Mouse (Mus musculus) liver, adult 2 months (tissue): Measurements from ENCODE around the gene Evx2. TPM values are rescaled to one million over a fixed set of nuclear protein-coding genes. Genes with fewer than 3 reads are reported as not detected.

Experiments used
- DNase-seq: peaks from one replicate; pipeline ENCODE4 v3.0.0-alpha.2; 2011; ENCODE audit warnings: low read depth, low spot score; ENCODE audit errors: extremely low read depth
- H3K27ac ChIP-seq: fragments of 200-500 bp; replicated peaks from 2 replicates; pipeline ENCODE4 v1.5.1; 2012; ENCODE audit warnings: low read depth, mild to moderate bottlenecking, control low read depth, inconsistent platforms, low read length; ENCODE audit not compliant: insufficient read depth
- H3K27me3 ChIP-seq: fragments of 200-500 bp; 2 replicates; pipeline ENCODE4 v1.6.1; 2012; ENCODE audit warnings: mild to moderate bottlenecking, moderate library complexity, low read length, inconsistent platforms; ENCODE audit not compliant: control insufficient read depth, insufficient read depth
- H3K36me3 ChIP-seq: fragments of 200-500 bp; 2 replicates; pipeline ENCODE4 v1.6.1; 2012; ENCODE audit warnings: low read length, inconsistent platforms; ENCODE audit not compliant: control insufficient read depth, insufficient read depth
- H3K4me1 ChIP-seq: fragments of 200-500 bp; 2 replicates; pipeline ENCODE4 v1.6.1; 2011; ENCODE audit warnings: low read length; ENCODE audit not compliant: control insufficient read depth, insufficient read depth
- H3K4me3 ChIP-seq: fragments of 200-500 bp; 2 replicates; pipeline ENCODE4 v1.5.1; 2011; ENCODE audit warnings: low read depth, mild to moderate bottlenecking, control low read depth, low read length, moderate library complexity; ENCODE audit not compliant: insufficient read depth
- H3K79me2 ChIP-seq: fragments of 200-500 bp; 2 replicates; pipeline ENCODE4 v1.6.1; 2012; ENCODE audit warnings: inconsistent platforms, mild to moderate bottlenecking, low read length, moderate library complexity; ENCODE audit not compliant: control insufficient read depth, insufficient read depth
- H3K9ac ChIP-seq: fragments of 200-500 bp; 2 replicates; pipeline ENCODE4 v1.6.1; 2012; ENCODE audit warnings: low read depth, mild to moderate bottlenecking, control low read depth, inconsistent platforms, low read length
- CTCF ChIP-seq: fragments of 200-500 bp; IDR thresholded peaks from 2 replicates; pipeline ENCODE4 v1.5.1; 2011; ENCODE audit warnings: low read depth, low read length, control low read depth
- POLR2A ChIP-seq: fragments of 200-500 bp; IDR thresholded peaks from 2 replicates; pipeline ENCODE4 v1.6.1; 2011; ENCODE audit warnings: low read length, control low read depth; ENCODE audit not compliant: insufficient read depth; ENCODE audit errors: extremely low read depth
- WGBS: fragments of 180-500 bp; shearing (Covaris S2); methylation state at CpG from one replicate; pipeline ENCODE4 v1.1.7; 2018; 5-methylcytosine and 5-hydroxymethylcytosine counted together
- polyA plus RNA-seq: library from polyadenylated mRNA; depleted of rRNA; stranded (reverse); fragments of >200 nt; gene quantifications from 2 replicates; pipeline ENCODE4 v1.2.3, GENCODE M21; 2012; rRNA removed
- total RNA-seq: library from RNA; depleted of rRNA; stranded (reverse); fragments of >200 nt; gene quantifications from 2 replicates; pipeline ENCODE4 v1.2.3, GENCODE M21; 2014; rRNA removed

Gene Evx2
- total RNA-seq, result not detected in 2 replicates
- not detected in 2 replicates for polyA plus RNA-seq

GRCm38 (mm10) chr2:74659507-74660005, at the start of gene Evx2:
TSS of gene Evx2 (minus strand) at chr2:74659557.
- no peaks in the 10 kb centered on the region for H3K36me3 ChIP-seq
- H3K79me2 ChIP-seq, result no peaks in the 10 kb centered on the region
- H3K27me3 ChIP-seq, result peaks cover 41% of the 10 kb centered on the region
- 7% methylated on average over 28 of the region's 28 CpGs for WGBS
- no peak within 1 kb of the TSS for H3K27ac ChIP-seq
- no peak for DNase-seq
- no peak within 1 kb of the TSS for H3K9ac ChIP-seq
- no peaks in the 10 kb centered on the region for H3K4me1 ChIP-seq
- no peak within 1 kb of the TSS for H3K4me3 ChIP-seq
- TF ChIP-seq CTCF (no peak), POLR2A (no peak)

- H3K4me1 ChIP-seq, result no peaks in the 10 kb centered on the region
- H3K27me3 ChIP-seq, result peaks cover 55% of the 10 kb centered on the region
- TF ChIP-seq POLR2A (no peak), CTCF (no peak)
- no peak overlapping the region for H3K27ac ChIP-seq
- 15% methylated on average over 4 of the region's 4 CpGs for WGBS
- no peak for DNase-seq
- no peaks in the 10 kb centered on the region for H3K79me2 ChIP-seq
- H3K36me3 ChIP-seq, result no peaks in the 10 kb centered on the region
- no peak overlapping the region for H3K4me3 ChIP-seq
- H3K9ac ChIP-seq, result no peak overlapping the region
These were observed 49.3 kb upstream of the Evx2 start for GRCm38 (mm10) chr2:74708676-74709075.

- no peaks in the 10 kb centered on the region for H3K36me3 ChIP-seq
- H3K9ac ChIP-seq, result no peak overlapping the region
- TF ChIP-seq POLR2A, result no peak
- H3K27ac ChIP-seq, result no peak overlapping the region
- no peaks in the 10 kb centered on the region for H3K79me2 ChIP-seq
- DNase-seq, result no peak
- H3K27me3 ChIP-seq, result peaks cover 53% of the 10 kb centered on the region
- H3K4me3 ChIP-seq, result no peak overlapping the region
- H3K4me1 ChIP-seq, result no peaks in the 10 kb centered on the region
- 22% methylated on average over 7 of the region's 7 CpGs for WGBS
These were observed 48.2 kb upstream of the Evx2 start for GRCm38 (mm10) chr2:74707599-74707998.

GRCm38 (mm10) chr2:74706393-74706960, 47.1 kb upstream of the Evx2 start:
- peaks cover 45% of the 10 kb centered on the region for H3K27me3 ChIP-seq
- no peaks in the 10 kb centered on the region for H3K79me2 ChIP-seq
- no peak for DNase-seq
- H3K4me1 ChIP-seq, result no peaks in the 10 kb centered on the region
- TF ChIP-seq POLR2A, result no peak
- TF ChIP-seq CTCF, result no peak
- no peak overlapping the region for H3K9ac ChIP-seq
- no peak overlapping the region for H3K4me3 ChIP-seq
- no peak overlapping the region for H3K27ac ChIP-seq
- WGBS, result 8% methylated on average over 13 of the region's 13 CpGs
- no peaks in the 10 kb centered on the region for H3K36me3 ChIP-seq

GRCm38 (mm10) chr2:74705467-74706089, 46.2 kb upstream of the Evx2 start:
- H3K9ac ChIP-seq, result no peak overlapping the region
- 2% methylated on average over 69 of the region's 85 CpGs for WGBS

GRCm38 (mm10) chr2:74704999-74705466, 45.7 kb upstream of the Evx2 start:
- H3K79me2 ChIP-seq, result no peaks in the 10 kb centered on the region
- TF ChIP-seq POLR2A (no peak), CTCF (no peak)
- peaks cover 45% of the 10 kb centered on the region for H3K27me3 ChIP-seq
- DNase-seq, result no peak
- peak overlapping the region; percentile 23; the same call in 1 of the 2 replicates for H3K4me3 ChIP-seq
- WGBS, result 3% methylated on average over 66 of the region's 66 CpGs
- no peak overlapping the region for H3K27ac ChIP-seq
- H3K36me3 ChIP-seq, result no peaks in the 10 kb centered on the region
- H3K4me1 ChIP-seq, result no peaks in the 10 kb centered on the region
- no peak overlapping the region for H3K9ac ChIP-seq

More at GRCm38 (mm10) chr2:74705467-74706089, 46.2 kb upstream of the Evx2 start:
- Histone ChIP-seq H3K36me3 (no peaks in the 10 kb centered on the region), H3K79me2 (no peaks in the 10 kb centered on the region), H3K4me3 (no peak overlapping the region; the same call in 1 of the 2 replicates), H3K27ac (no peak overlapping the region), H3K4me1 (no peaks in the 10 kb centered on the region), H3K27me3 (peaks cover 43% of the 10 kb centered on the region)
- DNase-seq, result no peak
- TF ChIP-seq CTCF (no peak), POLR2A (no peak)
